Mouse (Mus musculus) erythroblast, embryonic 14.5 days (primary cell): ENCODE data around the gene Parp6. TPM values are rescaled to one million over a fixed set of nuclear protein-coding genes. Genes with fewer than 3 reads are reported as not detected.

Source experiments
- H3K27me3 ChIP-seq: 2 replicates; pipeline ENCODE4 v1.6.1; 2012; ENCODE audit warnings: inconsistent platforms; ENCODE audit not compliant: control insufficient read depth
- H3K36me3 ChIP-seq: 2 replicates; pipeline ENCODE4 v1.6.1; 2012; ENCODE audit warnings: mild to moderate bottlenecking, inconsistent platforms; ENCODE audit not compliant: control insufficient read depth
- H3K4me1 ChIP-seq: 2 replicates; pipeline ENCODE4 v1.6.1; 2012; ENCODE audit warnings: inconsistent platforms; ENCODE audit not compliant: control insufficient read depth
- H3K4me3 ChIP-seq: replicated peaks from 2 replicates; pipeline ENCODE3; 2012; ENCODE audit warnings: moderate library complexity, mild to moderate bottlenecking, inconsistent platforms
- H3K9me3 ChIP-seq: 2 replicates; pipeline ENCODE4 v1.6.1; 2012; ENCODE audit warnings: low read length, inconsistent platforms, mixed read lengths; ENCODE audit not compliant: control insufficient read depth
- GATA1 ChIP-seq: IDR thresholded peaks from 2 replicates; pipeline ENCODE4 v1.6.1; 2012; ENCODE audit warnings: low read length, inconsistent platforms, mixed read lengths
- TAL1 ChIP-seq: IDR thresholded peaks from 3 replicates; pipeline ENCODE4 v1.6.1; 2012; ENCODE audit warnings: low read length, inconsistent platforms, mixed read lengths
- polyA plus RNA-seq: library from polyadenylated mRNA; stranded (reverse); fragments of >175 nt; gene quantifications from 2 replicates; pipeline ENCODE4 v1.2.3, GENCODE M21; 2012

Gene Parp6
- polyA plus RNA-seq = 0.06 and 0.20 TPM in 2 replicates

GRCm38 (mm10) chr9:59616622-59617306 lies at the start of gene Parp6:
Gene Parp6, plus strand, starts transcription at chr9:59617284.
- Histone ChIP-seq H3K9me3 (no peaks in the 10 kb centered on the region), H3K4me1 (peaks cover 19% of the 10 kb centered on the region), H3K27me3 (peaks cover 21% of the 10 kb centered on the region), H3K36me3 (no peaks in the 10 kb centered on the region), H3K4me3 (peak within 1 kb of the TSS; percentile 83)
- TF ChIP-seq GATA1 (no peak), TAL1 (no peak)

GRCm38 (mm10) chr9:59571852-59572251 lies 45.2 kb upstream of the Parp6 start:
- peaks cover 23% of the 10 kb centered on the region for H3K27me3 ChIP-seq
- TF ChIP-seq TAL1 (no peak), GATA1 (no peak)
- H3K9me3 ChIP-seq = no peaks in the 10 kb centered on the region
- no peak overlapping the region for H3K4me3 ChIP-seq
- H3K4me1 ChIP-seq = peaks cover 1% of the 10 kb centered on the region; the same call in 1 of the 2 replicates
- H3K36me3 ChIP-seq = no peaks in the 10 kb centered on the region

DNA sequence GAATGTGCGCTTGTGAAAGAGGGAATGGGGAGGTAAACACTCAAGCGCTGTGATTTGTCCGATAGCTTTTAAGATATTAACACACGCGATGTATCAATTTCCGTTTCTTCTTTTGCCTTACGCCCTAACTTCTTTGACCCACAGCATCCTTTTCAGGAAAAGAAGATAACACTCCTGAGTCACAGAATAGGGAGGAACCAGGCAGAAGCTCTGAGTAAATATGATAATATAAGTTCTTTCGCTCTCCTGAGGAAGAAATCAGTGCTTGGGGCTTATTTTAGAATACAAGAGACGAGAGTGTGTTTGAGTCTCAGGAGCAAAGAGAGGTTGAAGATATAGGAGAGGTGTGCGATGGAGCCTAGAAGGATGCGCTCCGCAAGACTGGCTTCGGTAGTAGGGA lies 39.7 kb upstream of the Parp6 start:
- Histone ChIP-seq H3K27me3 (peaks cover 67% of the 10 kb centered on the region), H3K4me3 (peak overlapping the region; percentile 58), H3K9me3 (no peaks in the 10 kb centered on the region), H3K4me1 (peaks cover 15% of the 10 kb centered on the region), H3K36me3 (no peaks in the 10 kb centered on the region)
- no peak for TF ChIP-seq TAL1
- TF ChIP-seq GATA1 = no peak

GRCm38 (mm10) chr9:59577844-59578504 lies 39.1 kb upstream of the Parp6 start, which contains the start of gene Celf6:
Gene Celf6, plus strand, starts transcription at chr9:59577917.
- peaks cover 69% of the 10 kb centered on the region for H3K27me3 ChIP-seq
- H3K36me3 ChIP-seq = no peaks in the 10 kb centered on the region
- H3K9me3 ChIP-seq = no peaks in the 10 kb centered on the region
- peak within 1 kb of the TSS; percentile 58 for H3K4me3 ChIP-seq
- peaks cover 15% of the 10 kb centered on the region for H3K4me1 ChIP-seq
- no peak for TF ChIP-seq TAL1
- no peak; the same call in 1 of the 2 replicates for TF ChIP-seq GATA1

- Histone ChIP-seq H3K4me3 (peak overlapping the region; percentile 58), H3K4me1 (peaks cover 15% of the 10 kb centered on the region), H3K36me3 (no peaks in the 10 kb centered on the region), H3K9me3 (no peaks in the 10 kb centered on the region), H3K27me3 (peaks cover 74% of the 10 kb centered on the region)
- TF ChIP-seq GATA1 = no peak
- TF ChIP-seq TAL1 = no peak
Observed at GRCm38 (mm10) chr9:59578505-59578867, 38.6 kb upstream of the Parp6 start.

DNA sequence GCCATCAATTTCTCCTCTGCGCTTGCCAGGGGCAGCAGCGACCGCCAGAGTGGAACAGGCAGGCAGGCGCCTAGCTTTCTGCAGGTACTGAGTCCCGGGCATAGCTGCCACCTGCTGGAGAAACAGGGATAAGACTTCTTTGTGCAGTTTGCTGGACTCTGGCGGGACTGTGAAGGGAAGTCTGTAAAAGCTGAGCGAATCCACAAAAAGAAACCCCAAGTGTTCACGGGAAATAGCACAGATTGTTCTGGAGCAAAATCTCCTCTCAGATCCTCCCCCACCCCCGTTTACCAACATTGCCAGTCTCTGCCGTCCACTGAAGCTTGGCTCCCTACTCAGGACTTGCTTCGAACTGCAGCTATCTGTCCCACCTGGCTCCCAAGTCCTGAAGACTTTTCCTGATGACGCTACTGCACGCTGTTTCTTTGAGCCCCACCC lies 32.2 kb upstream of the Parp6 start:
- Histone ChIP-seq H3K4me3 (no peak overlapping the region), H3K4me1 (no peaks in the 10 kb centered on the region), H3K27me3 (peaks cover 84% of the 10 kb centered on the region), H3K36me3 (no peaks in the 10 kb centered on the region), H3K9me3 (no peaks in the 10 kb centered on the region)
- no peak for TF ChIP-seq GATA1

DNA sequence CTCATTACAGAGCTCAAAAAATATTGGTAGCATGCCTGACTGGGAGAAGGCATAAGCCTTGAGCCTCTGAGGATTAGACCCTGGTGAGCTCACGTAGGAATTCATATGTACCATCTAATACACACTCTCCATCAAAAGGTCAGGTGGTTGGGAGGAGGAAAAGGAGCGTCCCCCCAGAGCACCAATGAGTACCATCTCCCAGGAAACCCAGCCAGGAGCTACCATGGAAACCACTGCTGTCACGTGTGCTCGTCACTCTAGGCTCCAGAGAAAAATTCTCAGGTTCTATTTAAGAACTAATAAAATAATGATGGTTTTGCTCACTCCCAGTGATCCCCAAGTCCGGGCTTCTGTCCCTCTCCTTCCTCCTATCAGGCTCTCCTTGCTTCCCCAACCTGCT lies 28.8 kb upstream of the Parp6 start:
- peaks cover 77% of the 10 kb centered on the region for H3K27me3 ChIP-seq
- no peaks in the 10 kb centered on the region for H3K36me3 ChIP-seq
- TF ChIP-seq GATA1 (no peak), TAL1 (no peak)

DNA sequence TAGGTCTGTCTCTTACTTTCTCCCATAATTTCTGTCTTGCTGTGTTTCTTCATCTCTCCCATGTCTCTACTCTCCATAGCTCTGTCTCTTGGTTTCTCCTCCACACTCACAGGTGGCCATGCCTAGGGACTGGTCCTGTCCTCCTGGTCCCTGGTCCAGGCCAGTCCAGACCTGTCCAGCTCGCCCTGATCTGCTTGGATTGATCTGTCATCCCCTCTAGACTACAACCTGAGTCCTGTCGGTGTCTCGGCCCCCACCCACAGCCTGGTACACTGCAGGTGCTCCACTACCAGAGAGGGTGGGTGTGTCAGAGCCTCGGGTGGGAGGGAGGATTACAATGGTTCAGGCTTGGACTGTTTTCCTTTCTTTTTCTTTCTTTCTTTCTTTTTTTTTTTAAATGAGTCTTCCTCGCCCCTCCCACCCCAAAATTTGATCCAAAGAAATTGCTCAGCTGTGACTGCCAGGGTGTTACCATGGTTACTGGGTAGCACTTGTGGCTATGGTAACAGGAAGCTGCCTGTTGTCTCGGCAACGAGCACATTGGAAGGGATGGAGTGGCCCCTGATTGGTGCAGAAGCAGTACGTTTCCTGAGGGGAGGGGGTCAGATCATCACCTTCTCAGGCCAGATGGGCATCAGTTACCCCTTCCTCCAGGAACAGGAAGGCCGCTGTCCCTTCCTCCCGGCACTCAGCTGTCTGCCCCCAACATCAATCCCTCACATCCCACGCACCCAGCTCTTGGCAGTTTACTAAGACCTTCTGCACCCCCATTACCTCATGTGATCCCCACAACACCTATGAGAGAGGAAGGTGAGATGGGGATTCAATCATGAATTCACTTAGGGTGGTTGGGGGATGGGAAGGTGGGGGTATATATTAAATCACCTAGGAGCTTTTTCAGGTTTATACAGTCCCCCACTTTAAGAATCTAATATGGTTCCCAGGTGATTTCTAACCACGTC lies 28.1 kb upstream of the Parp6 start:
- Histone ChIP-seq H3K9me3 (no peaks in the 10 kb centered on the region), H3K4me3 (no peak overlapping the region), H3K4me1 (no peaks in the 10 kb centered on the region; the same call in 1 of the 2 replicates), H3K27me3 (peaks cover 72% of the 10 kb centered on the region), H3K36me3 (no peaks in the 10 kb centered on the region)
- no peak for TF ChIP-seq GATA1
- no peak for TF ChIP-seq TAL1

More for the DNA sequence above, 28.8 kb upstream of the Parp6 start:
- H3K9me3 ChIP-seq = no peaks in the 10 kb centered on the region
- H3K4me3 ChIP-seq = no peak overlapping the region
- no peaks in the 10 kb centered on the region; the same call in 1 of the 2 replicates for H3K4me1 ChIP-seq
